Mouse (Mus musculus): ENCODE measurements around the gene Gjd3. TPM values are rescaled to one million over a fixed set of nuclear protein-coding genes. Genes with fewer than 3 reads are reported as not detected.
"Not testable (repeated sequence)": the region's sequence is repeated elsewhere in the genome, so short reads cannot be mapped to it uniquely, and the experiment has no call there.

Gjd3 gene
- polyA plus RNA-seq, 1 experiment from 2014 or later: not detected

DNA sequence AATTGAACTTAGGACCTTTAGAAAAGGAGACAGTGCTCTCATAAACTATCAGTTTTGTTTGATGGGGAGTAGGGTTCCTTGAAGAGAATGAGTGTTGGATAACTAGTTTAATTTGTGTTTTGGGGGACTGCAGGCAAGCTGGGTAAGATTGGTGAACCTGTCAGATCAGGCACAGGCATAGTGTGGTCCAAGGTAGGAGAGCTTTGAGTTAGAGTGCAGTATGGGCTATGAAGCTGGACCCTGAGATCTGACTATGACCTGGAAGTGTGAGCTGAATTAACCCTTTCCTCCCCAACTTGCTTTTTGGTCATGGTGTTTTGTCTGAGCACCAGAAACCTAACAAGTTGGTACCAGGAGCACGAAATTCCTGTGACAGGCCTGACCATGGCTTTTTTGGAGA is 31.0 kb upstream of the Gjd3 start:
- Histone ChIP-seq H3K4me3 (ENCODE audit: low read depth, low read length) (no peak overlapping the region), H3K4me2 (ENCODE audit: low read depth, low read length) (no peak overlapping the region), H3K36me3 (ENCODE audit: control insufficient read depth, insufficient read depth) (peaks cover 99% of the 10 kb centered on the region), H3K9ac (ENCODE audit: low read depth, low read length) (no peak overlapping the region), H3K27me3 (ENCODE audit: control insufficient read depth, insufficient read depth, low read depth, low read length) (no peaks in the 10 kb centered on the region), H3K9me3 (replicated peaks; ENCODE audit: control insufficient read depth, low read length) (no peaks in the 10 kb centered on the region), H3K4me1 (ENCODE audit: control insufficient read depth, low read depth, low read length) (no peaks in the 10 kb centered on the region), H3K27ac (ENCODE audit: low read length) (no peak overlapping the region)
- no peak for ATAC-seq (ENCODE audit: low read depth)
- WGBS (ENCODE audit: insufficient replicate concordance): 91% methylated on average over 1 of the region's 1 CpGs

DNA sequence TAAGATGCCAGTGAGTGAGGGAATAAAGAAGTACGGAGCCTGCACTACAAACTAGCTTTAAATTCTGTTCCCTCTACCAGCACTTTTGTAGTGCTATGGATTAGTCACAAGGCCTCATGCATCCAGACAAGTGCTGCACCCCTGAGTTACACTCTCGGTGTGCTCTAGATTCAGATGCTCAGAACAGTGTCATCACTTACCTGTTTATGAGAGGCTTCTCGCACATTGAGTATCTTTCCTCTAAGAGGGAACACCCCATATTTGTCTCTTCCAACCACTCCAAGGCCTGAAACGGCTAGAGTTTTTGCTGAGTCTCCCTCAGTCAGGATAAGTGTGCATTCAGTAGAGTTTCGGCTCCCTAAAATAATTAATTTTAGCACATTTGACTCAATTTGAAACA is 27.9 kb upstream of the Gjd3 start:
- no peaks in the 10 kb centered on the region for H3K4me1 ChIP-seq (ENCODE audit: control insufficient read depth, low read depth, low read length)
- H3K27me3 ChIP-seq (ENCODE audit: control insufficient read depth, insufficient read depth, low read depth, low read length): no peaks in the 10 kb centered on the region
- H3K36me3 ChIP-seq (ENCODE audit: control insufficient read depth, insufficient read depth): peaks cover 98% of the 10 kb centered on the region
- ATAC-seq (ENCODE audit: low read depth): no peak
- no peak overlapping the region for H3K9ac ChIP-seq (ENCODE audit: low read depth, low read length)
- H3K9me3 ChIP-seq (replicated peaks; ENCODE audit: control insufficient read depth, low read length): no peaks in the 10 kb centered on the region
- no peak overlapping the region for H3K27ac ChIP-seq (ENCODE audit: low read length)
- WGBS (ENCODE audit: insufficient replicate concordance): 93% methylated on average over 5 of the region's 5 CpGs
- no peak overlapping the region for H3K4me3 ChIP-seq (ENCODE audit: low read depth, low read length)
- H3K4me2 ChIP-seq (ENCODE audit: low read depth, low read length): no peak overlapping the region

DNA sequence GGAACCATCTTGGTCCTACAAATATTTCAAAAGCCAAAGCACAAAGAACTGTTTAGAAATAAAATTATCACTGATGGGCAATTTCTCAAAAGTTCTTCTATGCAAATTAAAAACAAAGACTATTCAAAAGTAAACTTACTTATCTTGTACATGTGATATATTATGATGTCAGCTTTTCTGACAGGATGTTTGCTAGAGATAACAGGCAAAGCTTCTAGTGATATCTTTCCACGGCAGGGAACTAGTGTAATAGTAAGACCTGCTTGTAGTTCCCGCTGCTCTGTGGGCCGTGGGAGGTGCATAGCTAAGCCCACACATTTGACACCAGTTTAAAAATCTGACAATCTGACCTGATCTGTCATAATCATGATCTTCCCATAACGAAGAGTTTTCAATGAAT is 27.3 kb upstream of the Gjd3 start:
- Histone ChIP-seq H3K4me2 (ENCODE audit: low read depth, low read length) (no peak overlapping the region), H3K36me3 (ENCODE audit: control insufficient read depth, insufficient read depth) (peaks cover 98% of the 10 kb centered on the region), H3K9ac (ENCODE audit: low read depth, low read length) (no peak overlapping the region), H3K9me3 (replicated peaks; ENCODE audit: control insufficient read depth, low read length) (no peaks in the 10 kb centered on the region), H3K27ac (ENCODE audit: low read length) (no peak overlapping the region), H3K4me3 (ENCODE audit: low read depth, low read length) (no peak overlapping the region), H3K27me3 (ENCODE audit: control insufficient read depth, insufficient read depth, low read depth, low read length) (no peaks in the 10 kb centered on the region), H3K4me1 (ENCODE audit: control insufficient read depth, low read depth, low read length) (no peaks in the 10 kb centered on the region)
- WGBS (ENCODE audit: insufficient replicate concordance): 48% methylated on average over 4 of the region's 4 CpGs
- no peak for ATAC-seq (ENCODE audit: low read depth)

DNA sequence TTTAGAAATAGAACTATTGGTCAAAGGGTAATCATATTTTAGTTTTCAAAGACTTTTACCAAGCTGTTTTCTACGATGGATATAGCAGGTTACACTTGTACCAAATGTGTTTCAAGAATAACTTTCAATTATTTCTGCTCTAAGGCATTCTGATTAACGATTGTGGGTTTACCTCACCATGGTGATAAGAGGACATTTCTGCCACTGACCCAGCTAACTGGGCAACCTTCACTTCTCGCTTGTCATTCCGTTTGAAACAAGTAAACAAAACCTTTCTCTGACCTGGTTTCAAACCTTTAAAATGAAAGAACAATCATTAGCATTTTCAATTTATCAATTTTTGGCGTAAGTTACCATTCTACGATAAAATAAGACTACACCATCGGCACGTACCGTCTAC is 24.0 kb upstream of the Gjd3 start:
- H3K36me3 ChIP-seq (ENCODE audit: control insufficient read depth, insufficient read depth): peaks cover 98% of the 10 kb centered on the region
- H3K9me3 ChIP-seq (replicated peaks; ENCODE audit: control insufficient read depth, low read length): no peaks in the 10 kb centered on the region
- no peak overlapping the region for H3K4me3 ChIP-seq (ENCODE audit: low read depth, low read length)
- no peak overlapping the region for H3K27ac ChIP-seq (ENCODE audit: low read length)
- 91% methylated on average over 9 of the region's 9 CpGs for WGBS (ENCODE audit: insufficient replicate concordance)
- no peaks in the 10 kb centered on the region for H3K27me3 ChIP-seq (ENCODE audit: control insufficient read depth, insufficient read depth, low read depth, low read length)
- no peaks in the 10 kb centered on the region for H3K4me1 ChIP-seq (ENCODE audit: control insufficient read depth, low read depth, low read length)
- ATAC-seq (ENCODE audit: low read depth): no peak
- no peak overlapping the region for H3K9ac ChIP-seq (ENCODE audit: low read depth, low read length)
- no peak overlapping the region for H3K4me2 ChIP-seq (ENCODE audit: low read depth, low read length)

DNA sequence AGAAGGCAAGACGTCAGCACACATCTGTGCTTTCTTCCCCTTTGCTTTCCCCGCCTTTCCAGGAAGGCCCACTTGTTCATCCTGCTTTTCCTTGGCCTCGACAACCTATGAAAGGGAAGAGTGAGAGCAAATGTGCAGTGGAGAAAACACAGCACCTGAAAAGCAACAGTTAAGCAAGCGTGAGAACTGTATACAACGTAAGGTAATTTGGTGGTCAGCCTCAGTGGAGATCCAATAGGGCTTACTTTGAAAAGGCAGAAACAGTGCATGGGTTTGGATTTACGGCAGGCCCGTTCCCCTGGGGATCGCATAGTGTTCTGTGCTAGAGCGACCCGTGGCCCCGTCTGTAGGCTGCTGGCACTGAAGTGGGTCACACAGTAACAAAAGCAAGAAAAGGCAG is 16.4 kb upstream of the Gjd3 start:
- no peak overlapping the region for H3K4me3 ChIP-seq (ENCODE audit: low read depth, low read length)
- WGBS (ENCODE audit: insufficient replicate concordance): 97% methylated on average over 11 of the region's 11 CpGs
- H3K9me3 ChIP-seq (replicated peaks; ENCODE audit: control insufficient read depth, low read length): no peaks in the 10 kb centered on the region
- H3K36me3 ChIP-seq (ENCODE audit: control insufficient read depth, insufficient read depth): peaks cover 98% of the 10 kb centered on the region
- H3K27ac ChIP-seq (ENCODE audit: low read length): no peak overlapping the region
- no peak overlapping the region for H3K9ac ChIP-seq (ENCODE audit: low read depth, low read length)
- H3K4me1 ChIP-seq (ENCODE audit: control insufficient read depth, low read depth, low read length): no peaks in the 10 kb centered on the region
- H3K27me3 ChIP-seq (ENCODE audit: control insufficient read depth, insufficient read depth, low read depth, low read length): no peaks in the 10 kb centered on the region
- ATAC-seq (ENCODE audit: low read depth): no peak
- no peak overlapping the region for H3K4me2 ChIP-seq (ENCODE audit: low read depth, low read length)

DNA sequence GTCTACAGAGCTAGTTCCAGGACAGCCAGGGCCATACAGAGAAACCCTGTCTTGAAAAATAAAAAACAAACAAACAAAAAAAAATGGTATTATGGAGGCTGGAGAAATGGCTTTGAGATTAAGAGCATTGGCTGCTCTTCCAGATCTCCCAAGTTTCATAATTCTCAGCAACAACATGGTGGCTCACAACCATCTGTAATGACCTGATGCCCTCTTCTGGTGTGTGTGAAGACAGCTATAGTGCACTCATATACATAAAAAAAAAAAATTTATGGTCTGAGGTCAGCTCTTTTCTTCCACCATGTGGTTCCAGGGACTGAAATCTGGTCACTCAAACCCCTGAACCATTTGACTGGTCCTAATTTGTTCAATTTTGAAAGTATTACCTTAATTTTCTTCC is 16.0 kb upstream of the Gjd3 start:
- H3K4me1 ChIP-seq (ENCODE audit: control insufficient read depth, low read depth, low read length): no peaks in the 10 kb centered on the region
- H3K36me3 ChIP-seq (ENCODE audit: control insufficient read depth, insufficient read depth): peaks cover 98% of the 10 kb centered on the region
- H3K27ac ChIP-seq (ENCODE audit: low read length): no peak overlapping the region
- H3K27me3 ChIP-seq (ENCODE audit: control insufficient read depth, insufficient read depth, low read depth, low read length): no peaks in the 10 kb centered on the region
- H3K9ac ChIP-seq (ENCODE audit: low read depth, low read length): no peak overlapping the region
- no peak overlapping the region for H3K4me2 ChIP-seq (ENCODE audit: low read depth, low read length)
- no peak for ATAC-seq (ENCODE audit: low read depth)
- no peaks in the 10 kb centered on the region for H3K9me3 ChIP-seq (replicated peaks; ENCODE audit: control insufficient read depth, low read length)
- no peak overlapping the region for H3K4me3 ChIP-seq (ENCODE audit: low read depth, low read length)

DNA sequence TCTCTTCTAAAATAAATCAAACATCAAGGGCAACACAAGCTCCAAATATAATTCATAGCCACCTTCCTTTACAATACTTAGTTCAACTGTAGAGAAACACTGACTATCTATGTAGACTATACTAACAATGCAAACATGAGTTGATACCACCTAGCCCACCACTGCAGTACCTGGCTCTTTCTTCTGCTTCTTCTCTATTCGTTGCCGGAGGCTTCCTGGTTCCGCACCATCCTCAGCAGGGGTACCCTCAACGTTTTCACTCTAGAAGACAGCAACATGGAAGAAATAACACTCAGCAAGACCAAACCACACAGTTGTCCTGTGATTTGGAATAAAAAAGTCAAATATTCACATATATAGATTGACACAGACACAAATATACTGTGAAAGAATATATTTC is 14.8 kb upstream of the Gjd3 start:
- Histone ChIP-seq H3K9ac (ENCODE audit: low read depth, low read length) (no peak overlapping the region), H3K4me2 (ENCODE audit: low read depth, low read length) (no peak overlapping the region), H3K27me3 (ENCODE audit: control insufficient read depth, insufficient read depth, low read depth, low read length) (no peaks in the 10 kb centered on the region), H3K4me1 (ENCODE audit: control insufficient read depth, low read depth, low read length) (no peaks in the 10 kb centered on the region), H3K27ac (ENCODE audit: low read length) (no peak overlapping the region), H3K36me3 (ENCODE audit: control insufficient read depth, insufficient read depth) (peaks cover 98% of the 10 kb centered on the region), H3K9me3 (replicated peaks; ENCODE audit: control insufficient read depth, low read length) (no peaks in the 10 kb centered on the region), H3K4me3 (ENCODE audit: low read depth, low read length) (no peak overlapping the region)
- WGBS (ENCODE audit: insufficient replicate concordance): 89% methylated on average over 4 of the region's 4 CpGs
- no peak for ATAC-seq (ENCODE audit: low read depth)

DNA sequence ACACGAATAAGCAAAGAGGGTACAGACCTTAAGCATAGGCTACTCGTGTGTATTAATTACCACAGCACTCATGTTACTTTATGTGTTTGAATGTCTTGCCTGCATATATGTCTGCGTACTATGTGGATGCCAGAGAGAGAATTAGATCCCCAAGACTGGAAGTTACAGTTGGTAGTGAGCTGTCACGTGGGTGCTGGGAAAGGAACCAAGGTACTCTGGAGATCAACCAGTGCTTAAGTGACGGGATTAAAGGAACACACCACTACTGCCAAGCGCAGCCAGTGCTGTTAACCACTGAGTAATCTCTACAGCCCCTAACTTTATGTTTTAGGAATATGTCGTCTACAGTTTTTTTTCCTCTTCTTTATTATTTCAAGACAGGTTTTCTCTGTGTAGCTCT is 13.2 kb upstream of the Gjd3 start:
- no peak for ATAC-seq (ENCODE audit: low read depth)
- Histone ChIP-seq H3K27ac (ENCODE audit: low read length) (no peak overlapping the region), H3K9me3 (replicated peaks; ENCODE audit: control insufficient read depth, low read length) (no peaks in the 10 kb centered on the region), H3K4me1 (ENCODE audit: control insufficient read depth, low read depth, low read length) (no peaks in the 10 kb centered on the region), H3K4me2 (ENCODE audit: low read depth, low read length) (no peak overlapping the region), H3K27me3 (ENCODE audit: control insufficient read depth, insufficient read depth, low read depth, low read length) (no peaks in the 10 kb centered on the region), H3K36me3 (ENCODE audit: control insufficient read depth, insufficient read depth) (peaks cover 98% of the 10 kb centered on the region), H3K4me3 (ENCODE audit: low read depth, low read length) (no peak overlapping the region), H3K9ac (ENCODE audit: low read depth, low read length) (no peak overlapping the region)
- WGBS (ENCODE audit: insufficient replicate concordance): 92% methylated on average over 7 of the region's 7 CpGs

DNA sequence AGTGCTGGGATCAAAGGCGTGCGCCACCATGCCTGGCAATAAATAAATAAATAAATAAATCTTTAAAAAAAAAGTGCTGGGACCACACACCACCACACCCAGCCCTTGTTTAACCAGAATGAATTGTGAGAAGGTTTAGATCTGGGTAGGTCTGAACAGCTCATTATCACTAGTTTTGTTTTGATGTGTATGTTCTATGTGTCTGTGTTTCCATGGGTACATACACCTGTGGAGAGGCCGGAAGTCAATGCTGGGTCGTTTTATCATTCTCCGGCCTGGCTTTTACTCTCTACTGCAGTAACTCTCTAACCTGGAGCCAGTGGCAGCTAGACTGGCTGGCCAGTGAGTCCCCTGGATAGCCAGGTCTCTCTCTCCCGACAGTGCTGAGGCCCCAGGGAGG is 8.1 kb upstream of the Gjd3 start:
- Histone ChIP-seq H3K4me3 (ENCODE audit: low read depth, low read length) (no peak overlapping the region), H3K4me1 (ENCODE audit: control insufficient read depth, low read depth, low read length) (no peaks in the 10 kb centered on the region), H3K9me3 (replicated peaks; ENCODE audit: control insufficient read depth, low read length) (no peaks in the 10 kb centered on the region), H3K27me3 (ENCODE audit: control insufficient read depth, insufficient read depth, low read depth, low read length) (no peaks in the 10 kb centered on the region), H3K27ac (ENCODE audit: low read length) (no peak overlapping the region), H3K36me3 (ENCODE audit: control insufficient read depth, insufficient read depth) (peaks cover 65% of the 10 kb centered on the region), H3K9ac (ENCODE audit: low read depth, low read length) (no peak overlapping the region), H3K4me2 (ENCODE audit: low read depth, low read length) (no peak overlapping the region)
- 83% methylated on average over 6 of the region's 6 CpGs for WGBS (ENCODE audit: insufficient replicate concordance)
- ATAC-seq (ENCODE audit: low read depth): no peak

DNA sequence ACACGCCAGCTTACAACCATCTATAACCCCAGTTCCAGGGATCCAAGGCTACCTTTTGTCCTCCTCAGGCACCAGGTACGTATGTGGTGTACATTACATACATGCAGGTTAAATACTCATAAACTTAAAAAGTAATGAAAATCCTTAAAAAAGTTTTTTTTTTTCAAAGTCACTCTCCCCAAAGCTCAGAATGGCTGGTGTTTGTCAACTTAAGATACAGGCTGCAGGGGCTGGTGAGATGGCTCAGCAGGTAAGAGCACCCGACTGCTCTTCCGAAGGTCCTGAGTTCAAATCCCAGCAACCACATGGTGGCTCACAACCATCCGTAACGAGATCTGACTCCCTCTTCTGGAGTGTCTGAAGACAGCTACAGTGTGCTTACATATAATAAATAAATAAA is 5.4 kb upstream of the Gjd3 start:
- not testable (repeated sequence) for H3K27ac ChIP-seq (ENCODE audit: low read length); H3K4me2 ChIP-seq (ENCODE audit: low read depth, low read length); H3K4me3 ChIP-seq (ENCODE audit: low read depth, low read length); ATAC-seq (ENCODE audit: low read depth); H3K9ac ChIP-seq (ENCODE audit: low read depth, low read length); H3K9me3 ChIP-seq (replicated peaks; ENCODE audit: control insufficient read depth, low read length); H3K4me1 ChIP-seq (ENCODE audit: control insufficient read depth, low read depth, low read length)
- 87% methylated on average over 4 of the region's 6 CpGs for WGBS (ENCODE audit: insufficient replicate concordance)
- H3K27me3 ChIP-seq (ENCODE audit: control insufficient read depth, insufficient read depth, low read depth, low read length): peaks cover 13% of the 10 kb centered on the region
- peaks cover 39% of the 10 kb centered on the region for H3K36me3 ChIP-seq (ENCODE audit: control insufficient read depth, insufficient read depth)
